Mouse (Mus musculus): Measurements from ENCODE around the gene Caprin2. TPM values are rescaled to one million over a fixed set of nuclear protein-coding genes. Genes with fewer than 3 reads are reported as not detected.

The Caprin2 gene
- polyA plus RNA-seq, 2 experiments: 3.1 to 8.0 TPM

- ATAC-seq (ENCODE audit: insufficient read depth) (no peak), DNase-seq (ENCODE audit: low read depth in 3 of 3, low spot score in 3 of 3) (no peak)
- peak overlapping the region; percentile 80 to 81 for H3K4me3 ChIP-seq (ENCODE audit: insufficient read depth in 1 of 2, low read depth in 2 of 2, low read length in 2 of 2)
- TF ChIP-seq CTCF (IDR thresholded peaks at IDR 0.05; ENCODE audit: low read depth): no peak
- H3K4me2 ChIP-seq (ENCODE audit: low read depth): peak overlapping the region; percentile 86
- no peak overlapping the region for H3K27ac ChIP-seq
- H3K4me1 ChIP-seq (replicated peaks; ENCODE audit: control insufficient read depth in 2 of 2, insufficient read depth in 2 of 2, low read length in 1 of 2): peaks cover 7 to 10% of the 10 kb centered on the region in 2 experiments
- H3K9me3 ChIP-seq (ENCODE audit: control insufficient read depth, low read length): no peaks in the 10 kb centered on the region
- H3K27me3 ChIP-seq (ENCODE audit: control insufficient read depth, insufficient read depth, low read length): no peaks in the 10 kb centered on the region
- H3K36me3 ChIP-seq (replicated peaks; ENCODE audit: control insufficient read depth, insufficient read depth, low read depth): no peaks in the 10 kb centered on the region; the same call in 1 of the 2 replicates
- WGBS (ENCODE audit: insufficient replicate concordance): 7% methylated on average over 3 of the region's 3 CpGs
- peak overlapping the region; percentile 69 for H3K9ac ChIP-seq (replicated peaks)
These were observed 65.7 kb downstream of the Caprin2 start for GRCm38 (mm10) chr6:148830355-148830747.

- Histone ChIP-seq H3K36me3 (replicated peaks; ENCODE audit: control insufficient read depth, insufficient read depth, low read depth) (peaks cover 7% of the 10 kb centered on the region), H3K9me3 (ENCODE audit: control insufficient read depth, low read length) (no peaks in the 10 kb centered on the region), H3K9ac (replicated peaks) (no peak overlapping the region), H3K4me3 (ENCODE audit: insufficient read depth in 1 of 2, low read depth in 2 of 2, low read length in 2 of 2) (no peak overlapping the region), H3K4me1 (replicated peaks; ENCODE audit: control insufficient read depth in 2 of 2, insufficient read depth in 2 of 2, low read length in 1 of 2) (peaks cover 4% of the 10 kb centered on the region in 2 experiments; a peak in 3 of 4 replicates), H3K27ac (no peak overlapping the region), H3K27me3 (ENCODE audit: control insufficient read depth, insufficient read depth, low read length) (no peaks in the 10 kb centered on the region), H3K4me2 (ENCODE audit: low read depth) (no peak overlapping the region)
- 74% methylated on average over 4 of the region's 4 CpGs for WGBS (ENCODE audit: insufficient replicate concordance)
- ATAC-seq (ENCODE audit: insufficient read depth): no peak
- DNase-seq (ENCODE audit: low read depth in 3 of 3, low spot score in 3 of 3): no peak
- no peak for TF ChIP-seq CTCF (IDR thresholded peaks at IDR 0.05; ENCODE audit: low read depth)
- no peak for TF ChIP-seq EP300 (IDR thresholded peaks at IDR 0.05; ENCODE audit: low read depth)
These were observed 69.9 kb downstream of the Caprin2 start for GRCm38 (mm10) chr6:148826119-148826518.

- no peak overlapping the region for H3K4me3 ChIP-seq (ENCODE audit: insufficient read depth in 1 of 2, low read depth in 2 of 2, low read length in 2 of 2)
- DNase-seq (ENCODE audit: low read depth in 3 of 3, low spot score in 3 of 3) (no peak), ATAC-seq (ENCODE audit: insufficient read depth) (no peak)
- no peak overlapping the region for H3K4me2 ChIP-seq (ENCODE audit: low read depth)
- TF ChIP-seq CTCF (IDR thresholded peaks at IDR 0.05; ENCODE audit: low read depth) (no peak), EP300 (IDR thresholded peaks at IDR 0.05; ENCODE audit: low read depth) (no peak)
- H3K9me3 ChIP-seq (ENCODE audit: control insufficient read depth, low read length): no peaks in the 10 kb centered on the region
- no peak overlapping the region for H3K9ac ChIP-seq (replicated peaks)
- no peaks in the 10 kb centered on the region for H3K27me3 ChIP-seq (ENCODE audit: control insufficient read depth, insufficient read depth, low read length)
- peaks cover 17% of the 10 kb centered on the region for H3K36me3 ChIP-seq (replicated peaks; ENCODE audit: control insufficient read depth, insufficient read depth, low read depth)
- H3K27ac ChIP-seq: no peak overlapping the region
- H3K4me1 ChIP-seq (replicated peaks; ENCODE audit: control insufficient read depth in 2 of 2, insufficient read depth in 2 of 2, low read length in 1 of 2): no peaks in the 10 kb centered on the region
- WGBS (ENCODE audit: insufficient replicate concordance): 73% methylated on average over 4 of the region's 4 CpGs
These were observed 77.3 kb downstream of the Caprin2 start for GRCm38 (mm10) chr6:148818624-148819343.

GRCm38 (mm10) chr6:148816751-148817150 lies 79.3 kb downstream of the Caprin2 start:
- no peaks in the 10 kb centered on the region for H3K9me3 ChIP-seq (ENCODE audit: control insufficient read depth, low read length)
- no peaks in the 10 kb centered on the region for H3K4me1 ChIP-seq (replicated peaks; ENCODE audit: control insufficient read depth in 2 of 2, insufficient read depth in 2 of 2, low read length in 1 of 2)
- TF ChIP-seq EP300 (IDR thresholded peaks at IDR 0.05; ENCODE audit: low read depth) (no peak), CTCF (IDR thresholded peaks at IDR 0.05; ENCODE audit: low read depth) (no peak)
- H3K36me3 ChIP-seq (replicated peaks; ENCODE audit: control insufficient read depth, insufficient read depth, low read depth): peaks cover 17% of the 10 kb centered on the region
- no peak overlapping the region for H3K4me3 ChIP-seq (ENCODE audit: insufficient read depth in 1 of 2, low read depth in 2 of 2, low read length in 2 of 2)
- H3K4me2 ChIP-seq (ENCODE audit: low read depth): no peak overlapping the region
- H3K9ac ChIP-seq (replicated peaks): no peak overlapping the region
- ATAC-seq (ENCODE audit: insufficient read depth): no peak
- 66% methylated on average over 5 of the region's 5 CpGs for WGBS (ENCODE audit: insufficient replicate concordance)
- DNase-seq (ENCODE audit: low read depth in 3 of 3, low spot score in 3 of 3): no peak
- no peaks in the 10 kb centered on the region for H3K27me3 ChIP-seq (ENCODE audit: control insufficient read depth, insufficient read depth, low read length)
- H3K27ac ChIP-seq: no peak overlapping the region

GRCm38 (mm10) chr6:148811117-148811516 lies 84.9 kb downstream of the Caprin2 start:
- 74% methylated on average over 2 of the region's 2 CpGs for WGBS (ENCODE audit: insufficient replicate concordance)
- Histone ChIP-seq H3K4me1 (replicated peaks; ENCODE audit: control insufficient read depth in 2 of 2, insufficient read depth in 2 of 2, low read length in 1 of 2) (no peaks in the 10 kb centered on the region), H3K4me3 (ENCODE audit: insufficient read depth in 1 of 2, low read depth in 2 of 2, low read length in 2 of 2) (no peak overlapping the region), H3K9me3 (ENCODE audit: control insufficient read depth, low read length) (no peaks in the 10 kb centered on the region), H3K9ac (replicated peaks) (no peak overlapping the region), H3K27ac (no peak overlapping the region), H3K27me3 (ENCODE audit: control insufficient read depth, insufficient read depth, low read length) (no peaks in the 10 kb centered on the region), H3K36me3 (replicated peaks; ENCODE audit: control insufficient read depth, insufficient read depth, low read depth) (peaks cover 11% of the 10 kb centered on the region), H3K4me2 (ENCODE audit: low read depth) (no peak overlapping the region)
- no peak for TF ChIP-seq CTCF (IDR thresholded peaks at IDR 0.05; ENCODE audit: low read depth)
- TF ChIP-seq EP300 (IDR thresholded peaks at IDR 0.05; ENCODE audit: low read depth): no peak
- DNase-seq (ENCODE audit: low read depth in 3 of 3, low spot score in 3 of 3): no peak
- ATAC-seq (ENCODE audit: insufficient read depth): no peak
